Mouse (Mus musculus) neural tube, embryonic 11.5 days (tissue): ENCODE data around the gene Fam192a. TPM values are rescaled to one million over a fixed set of nuclear protein-coding genes. Genes with fewer than 3 reads are reported as not detected.

Experiments used
- ATAC-seq: fragments of 200-750 bp; cut with Nextera tagmentation; 2 replicates; pipeline ENCODE4 v1.8.0; 2017; ENCODE audit warnings: moderate number of reproducible peaks, mild to moderate bottlenecking, moderate TSS enrichment, moderate library complexity; ENCODE audit not compliant: insufficient read depth, low FRiP score, low TSS enrichment
- DNase-seq: peaks from one replicate; pipeline ENCODE4 v3.0.0-alpha.2; 2015; ENCODE audit warnings: low spot score
- H3K27ac ChIP-seq: fragments of 300-500 bp; sonication (generic); 2 replicates; pipeline ENCODE4 v1.5.1; 2014; ENCODE audit warnings: low read depth, mild to moderate bottlenecking, low read length
- H3K27me3 ChIP-seq: fragments of 300-500 bp; sonication (generic); 2 replicates; pipeline ENCODE4 v1.6.1; 2014; ENCODE audit warnings: mild to moderate bottlenecking, low read length, mixed read lengths; ENCODE audit not compliant: control insufficient read depth, insufficient read depth
- H3K36me3 ChIP-seq: fragments of 300-500 bp; sonication (generic); 2 replicates; pipeline ENCODE4 v1.6.1; 2014; ENCODE audit warnings: mild to moderate bottlenecking, low read length, moderate library complexity, mixed read lengths; ENCODE audit not compliant: control insufficient read depth, insufficient read depth
- H3K4me1 ChIP-seq: fragments of 300-500 bp; sonication (generic); 2 replicates; pipeline ENCODE4 v1.6.1; 2014; ENCODE audit warnings: low read length, mixed read lengths; ENCODE audit not compliant: control insufficient read depth, insufficient read depth
- H3K4me2 ChIP-seq: fragments of 300-500 bp; sonication (generic); 2 replicates; pipeline ENCODE4 v1.6.1; 2014; ENCODE audit warnings: low read depth, mild to moderate bottlenecking, moderate library complexity
- H3K4me3 ChIP-seq: fragments of 300-500 bp; sonication (generic); 2 replicates; pipeline ENCODE4 v1.5.1; 2014; ENCODE audit warnings: low read depth, low read length
- H3K9ac ChIP-seq: fragments of 300-500 bp; sonication (generic); 2 replicates; pipeline ENCODE4 v1.6.1; 2014; ENCODE audit warnings: mild to moderate bottlenecking, low read length
- H3K9me3 ChIP-seq: fragments of 300-500 bp; sonication (generic); 2 replicates; pipeline ENCODE4 v1.6.1; 2016; ENCODE audit warnings: low read length; ENCODE audit not compliant: control insufficient read depth
- WGBS: fragments of 180-500 bp; shearing (Covaris S2); extraction: QIAGEN DNeasy Blood & Tissue Kit; methylation state at CpG from one replicate; pipeline ENCODE4 v1.1.7; 2014; 5-methylcytosine and 5-hydroxymethylcytosine counted together
- polyA plus RNA-seq: library from polyadenylated mRNA; unstranded; fragments of >200 nt; fragmentation: Nextera tagmentation; extraction: Ambion mirVana; gene quantifications from 2 replicates; pipeline ENCODE4 v1.2.1, GENCODE M21; 2014

The Fam192a gene
- polyA plus RNA-seq, 1 experiment from 2014 or later: 101 TPM

DNA sequence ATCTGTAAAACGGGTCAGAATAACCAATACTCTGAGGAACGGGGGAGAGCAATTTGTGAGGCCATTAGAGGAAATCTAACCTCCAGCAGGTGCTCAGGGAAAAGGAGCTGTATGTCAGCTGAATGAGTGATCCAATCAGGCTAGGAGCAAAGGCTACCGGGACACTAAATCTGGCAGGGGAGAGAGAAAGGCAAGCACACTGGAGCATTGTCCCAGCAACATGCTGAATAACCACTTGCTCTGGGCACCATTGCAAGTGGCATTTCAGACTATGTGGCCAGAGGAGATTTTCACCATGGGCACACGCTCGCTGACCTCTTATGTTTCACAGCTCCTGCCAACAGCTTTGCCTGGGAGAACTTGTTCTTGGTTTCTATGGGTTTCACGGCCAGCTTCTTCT is 19.2 kb downstream of the Fam192a start:
- Histone ChIP-seq H3K27me3 (no peaks in the 10 kb centered on the region), H3K4me1 (no peaks in the 10 kb centered on the region), H3K27ac (no peak overlapping the region), H3K9me3 (no peaks in the 10 kb centered on the region), H3K4me3 (no peak overlapping the region), H3K4me2 (no peak overlapping the region), H3K9ac (no peak overlapping the region), H3K36me3 (peaks cover 2% of the 10 kb centered on the region)
- ATAC-seq (no peak), DNase-seq (no peak)
- WGBS: 89% methylated on average over 6 of the region's 6 CpGs

- H3K4me1 ChIP-seq: no peaks in the 10 kb centered on the region
- H3K4me3 ChIP-seq: no peak overlapping the region
- H3K4me2 ChIP-seq: no peak overlapping the region
- ATAC-seq (no peak), DNase-seq (no peak)
- no peak overlapping the region for H3K9ac ChIP-seq
- peaks cover 2% of the 10 kb centered on the region for H3K36me3 ChIP-seq
- WGBS: 92% methylated on average over 7 of the region's 7 CpGs
- H3K27ac ChIP-seq: no peak overlapping the region
- H3K9me3 ChIP-seq: no peaks in the 10 kb centered on the region
- H3K27me3 ChIP-seq: no peaks in the 10 kb centered on the region
These were observed 19.8 kb downstream of the Fam192a start for GRCm38 (mm10) chr8:94581820-94582483.

GRCm38 (mm10) chr8:94575148-94575547 is 26.6 kb downstream of the Fam192a start:
- no peak overlapping the region for H3K4me3 ChIP-seq
- ATAC-seq (no peak), DNase-seq (no peak)
- H3K9ac ChIP-seq: no peak overlapping the region
- WGBS: 95% methylated on average over 4 of the region's 4 CpGs
- no peaks in the 10 kb centered on the region for H3K4me1 ChIP-seq
- H3K27ac ChIP-seq: no peak overlapping the region
- H3K4me2 ChIP-seq: no peak overlapping the region
- peaks cover 8% of the 10 kb centered on the region for H3K36me3 ChIP-seq
- H3K9me3 ChIP-seq: no peaks in the 10 kb centered on the region
- H3K27me3 ChIP-seq: no peaks in the 10 kb centered on the region

- Histone ChIP-seq H3K4me3 (no peak overlapping the region), H3K27me3 (no peaks in the 10 kb centered on the region), H3K36me3 (peaks cover 8% of the 10 kb centered on the region), H3K27ac (no peak overlapping the region), H3K9ac (no peak overlapping the region), H3K9me3 (no peaks in the 10 kb centered on the region), H3K4me2 (no peak overlapping the region), H3K4me1 (no peaks in the 10 kb centered on the region)
- WGBS: 90% methylated on average over 16 of the region's 16 CpGs
- ATAC-seq (no peak), DNase-seq (no peak)
These were observed 27.5 kb downstream of the Fam192a start for GRCm38 (mm10) chr8:94574159-94574907.

DNA sequence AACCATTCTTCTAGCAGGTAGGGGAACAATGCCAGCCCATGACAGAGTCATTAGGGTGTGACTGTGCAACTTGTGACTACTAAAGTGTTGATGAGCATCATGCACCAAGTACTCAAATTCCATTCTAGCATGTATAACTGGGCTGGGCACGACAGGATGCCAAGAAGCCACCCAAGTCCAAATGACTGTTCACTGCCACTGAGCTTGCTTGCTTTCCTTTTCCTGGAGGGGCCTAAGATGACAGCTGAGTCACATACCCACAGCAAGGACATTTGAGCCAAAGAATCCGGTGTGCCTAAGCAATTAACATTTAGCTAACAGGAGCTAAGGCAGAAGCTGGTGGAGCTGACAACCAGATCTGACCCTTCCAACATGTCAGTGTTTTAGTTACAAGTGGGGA is 29.9 kb downstream of the Fam192a start:
- ATAC-seq: no peak
- WGBS: 84% methylated on average over 2 of the region's 2 CpGs

GRCm38 (mm10) chr8:94569419-94569818 is 32.4 kb downstream of the Fam192a start:
- peaks cover 13% of the 10 kb centered on the region for H3K4me1 ChIP-seq

More for the DNA sequence above, 29.9 kb downstream of the Fam192a start:
- Histone ChIP-seq H3K27ac (no peak overlapping the region), H3K4me3 (no peak overlapping the region), H3K4me2 (no peak overlapping the region), H3K4me1 (peaks cover 7% of the 10 kb centered on the region), H3K9ac (no peak overlapping the region), H3K27me3 (no peaks in the 10 kb centered on the region), H3K9me3 (no peaks in the 10 kb centered on the region), H3K36me3 (peaks cover 8% of the 10 kb centered on the region; the same call in 1 of the 2 replicates)
- DNase-seq: peak; percentile 7

GRCm38 (mm10) chr8:94568098-94568497 is 33.7 kb downstream of the Fam192a start:
- Histone ChIP-seq H3K36me3 (no peaks in the 10 kb centered on the region), H3K4me1 (peaks cover 13% of the 10 kb centered on the region), H3K27me3 (no peaks in the 10 kb centered on the region), H3K9ac (no peak overlapping the region), H3K4me3 (no peak overlapping the region), H3K4me2 (no peak overlapping the region), H3K27ac (no peak overlapping the region), H3K9me3 (no peaks in the 10 kb centered on the region)
- DNase-seq (no peak), ATAC-seq (no peak)
- 89% methylated on average over 8 of the region's 8 CpGs for WGBS

More at GRCm38 (mm10) chr8:94569419-94569818, 32.4 kb downstream of the Fam192a start:
- Histone ChIP-seq H3K4me3 (no peak overlapping the region), H3K9ac (no peak overlapping the region), H3K27me3 (no peaks in the 10 kb centered on the region), H3K9me3 (no peaks in the 10 kb centered on the region), H3K27ac (no peak overlapping the region), H3K36me3 (0 out of 2 replicates have a peak, but pooled peaks cover 3% of the 10 kb centered on the region), H3K4me2 (no peak overlapping the region)
- WGBS: 71% methylated on average over 1 of the region's 1 CpGs
- ATAC-seq: no peak
- no peak for DNase-seq

DNA sequence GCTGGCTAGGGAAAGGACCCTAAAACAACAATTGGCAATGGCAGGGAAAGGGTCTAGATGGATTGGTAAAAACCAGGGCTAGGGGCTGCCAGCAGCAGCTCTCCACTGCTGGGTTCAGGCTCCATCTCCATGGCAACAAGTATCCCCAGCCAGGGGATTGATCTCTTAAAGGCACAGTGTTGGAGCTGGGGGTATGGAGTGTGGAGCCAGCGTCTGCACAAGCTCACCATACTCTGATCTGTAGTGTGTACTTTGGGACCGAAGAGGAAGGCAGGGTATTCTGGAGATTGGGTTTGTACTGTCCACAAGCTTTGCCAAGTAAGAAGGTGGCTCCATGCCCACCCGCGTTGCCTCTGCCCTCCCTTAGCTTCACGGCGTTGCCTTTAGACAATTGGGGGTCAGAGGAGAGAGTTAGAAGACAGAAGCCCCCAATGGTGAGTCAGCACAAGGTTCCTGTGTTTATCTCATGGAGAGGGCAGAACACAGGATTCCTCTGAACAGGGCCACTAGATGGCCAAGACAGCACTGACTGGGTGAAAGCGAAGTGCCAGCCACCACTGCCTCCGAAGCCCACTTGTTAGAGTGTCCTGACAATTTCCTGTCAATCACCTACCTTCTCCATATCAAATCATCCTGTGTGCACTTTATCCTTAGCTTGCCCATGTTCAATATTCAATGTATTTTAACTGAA is 34.5 kb downstream of the Fam192a start:
- Histone ChIP-seq H3K36me3 (no peaks in the 10 kb centered on the region), H3K9me3 (no peaks in the 10 kb centered on the region), H3K27ac (no peak overlapping the region), H3K4me1 (peaks cover 13% of the 10 kb centered on the region), H3K4me3 (no peak overlapping the region), H3K4me2 (no peak overlapping the region; the same call in 1 of the 2 replicates), H3K9ac (no peak overlapping the region), H3K27me3 (no peaks in the 10 kb centered on the region)
- 62% methylated on average over 8 of the region's 8 CpGs for WGBS
- DNase-seq (peak; percentile 38), ATAC-seq (peak; percentile 83)
